Mouse (Mus musculus): ENCODE measurements around the gene Ero1lb. TPM values are rescaled to one million over a fixed set of nuclear protein-coding genes. Genes with fewer than 3 reads are reported as not detected.

The Ero1lb gene
- polyA plus RNA-seq, 1 experiment from 2014 or later, result 15.1 TPM

DNA sequence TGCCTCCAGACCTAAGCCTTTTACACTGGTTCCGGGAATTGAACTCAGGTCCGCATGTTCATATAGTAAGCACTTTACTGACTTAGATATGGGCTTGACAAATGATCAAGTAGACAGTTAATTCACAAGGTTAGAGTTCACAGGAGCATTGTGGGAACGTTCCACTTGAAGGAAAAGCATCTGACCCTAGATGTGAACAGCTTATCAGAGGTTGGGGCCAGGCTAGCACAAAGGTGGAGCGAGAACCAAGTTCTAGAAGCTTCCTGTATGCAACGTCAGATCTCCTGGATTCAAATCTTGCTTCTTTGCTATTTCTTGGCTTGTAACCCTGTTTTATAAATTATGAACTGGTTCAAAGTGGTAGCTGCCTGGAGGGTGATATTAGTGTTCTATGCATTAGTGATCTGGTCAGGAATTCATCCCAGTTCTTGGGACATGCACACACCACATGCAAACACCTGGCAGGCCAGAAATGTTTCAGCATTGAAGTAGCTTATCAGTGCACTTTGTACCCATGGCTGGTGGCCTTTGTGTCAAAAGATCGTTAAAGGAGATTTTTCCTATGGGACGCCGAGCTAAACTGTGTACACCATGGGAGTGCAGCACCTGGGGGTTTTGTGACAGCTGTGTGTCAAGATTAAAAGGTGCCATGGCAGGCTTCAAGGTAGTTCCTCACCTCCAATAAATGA lies 21.6 kb upstream of the Ero1lb start:
- Histone ChIP-seq H3K4me3 (no peak overlapping the region), H3K9ac (no peak overlapping the region), H3K4me2 (no peak overlapping the region), H3K27ac (no peak overlapping the region), H3K36me3 (no peaks in the 10 kb centered on the region), H3K4me1 (replicated peaks) (peaks cover 11% of the 10 kb centered on the region), H3K9me3 (no peaks in the 10 kb centered on the region), H3K27me3 (peaks cover 13% of the 10 kb centered on the region; the same call in 1 of the 2 replicates)
- 91% methylated on average over 8 of the region's 8 CpGs for WGBS
- ATAC-seq (ENCODE audit: low FRiP score), result no peak

DNA sequence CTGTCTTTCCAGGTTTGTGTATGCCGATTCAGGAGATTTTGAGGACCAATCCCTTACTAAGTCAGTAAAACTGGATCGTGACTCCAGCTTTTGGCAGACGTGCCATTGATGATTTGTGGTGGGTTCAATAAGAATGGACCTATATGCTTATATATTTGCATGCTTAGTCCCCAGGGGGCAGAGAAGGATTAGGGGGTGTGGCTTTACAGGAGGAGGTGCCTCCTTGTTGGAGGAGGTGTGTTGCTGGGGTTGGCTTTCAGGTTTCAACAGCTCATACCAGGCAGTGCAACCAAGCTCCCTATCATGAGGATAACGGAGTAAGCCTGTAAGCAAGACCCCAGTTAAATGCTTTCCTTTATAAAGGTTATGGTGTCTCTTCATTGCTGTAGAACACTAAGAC lies 11.5 kb upstream of the Ero1lb start:
- ATAC-seq (ENCODE audit: low FRiP score), result no peak
- H3K9me3 ChIP-seq, result no peaks in the 10 kb centered on the region
- no peak overlapping the region for H3K4me3 ChIP-seq
- no peaks in the 10 kb centered on the region for H3K27me3 ChIP-seq
- no peaks in the 10 kb centered on the region for H3K36me3 ChIP-seq
- no peak overlapping the region for H3K9ac ChIP-seq
- 72% methylated on average over 4 of the region's 4 CpGs for WGBS
- H3K4me2 ChIP-seq, result no peak overlapping the region
- no peaks in the 10 kb centered on the region for H3K4me1 ChIP-seq (replicated peaks)
- no peak overlapping the region for H3K27ac ChIP-seq

DNA sequence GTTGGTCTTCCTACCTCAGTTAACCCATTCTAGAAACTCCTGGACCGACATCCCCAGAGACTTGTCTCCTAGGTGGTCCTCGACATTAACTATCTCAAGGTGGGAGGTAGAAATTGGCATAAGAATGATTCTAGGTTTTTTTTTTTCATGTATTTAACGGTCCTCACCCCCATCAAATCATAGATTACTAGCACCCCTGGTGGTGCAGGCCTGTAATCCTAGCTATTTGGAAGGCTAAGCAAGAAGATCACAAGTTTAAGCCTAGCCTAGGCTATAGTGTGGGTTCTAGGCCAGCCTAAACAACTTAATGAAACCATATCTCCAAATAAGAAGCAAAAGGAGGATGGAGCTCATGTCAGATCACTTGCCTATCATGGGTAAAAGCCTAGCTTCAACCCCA lies 6.6 kb upstream of the Ero1lb start:
- WGBS, result 49% methylated on average over 3 of the region's 3 CpGs
- Histone ChIP-seq H3K4me3 (no peak overlapping the region), H3K27ac (no peak overlapping the region), H3K27me3 (no peaks in the 10 kb centered on the region), H3K36me3 (no peaks in the 10 kb centered on the region), H3K4me2 (no peak overlapping the region), H3K9me3 (no peaks in the 10 kb centered on the region), H3K9ac (no peak overlapping the region), H3K4me1 (replicated peaks) (no peaks in the 10 kb centered on the region)
- no peak for ATAC-seq (ENCODE audit: low FRiP score)

DNA sequence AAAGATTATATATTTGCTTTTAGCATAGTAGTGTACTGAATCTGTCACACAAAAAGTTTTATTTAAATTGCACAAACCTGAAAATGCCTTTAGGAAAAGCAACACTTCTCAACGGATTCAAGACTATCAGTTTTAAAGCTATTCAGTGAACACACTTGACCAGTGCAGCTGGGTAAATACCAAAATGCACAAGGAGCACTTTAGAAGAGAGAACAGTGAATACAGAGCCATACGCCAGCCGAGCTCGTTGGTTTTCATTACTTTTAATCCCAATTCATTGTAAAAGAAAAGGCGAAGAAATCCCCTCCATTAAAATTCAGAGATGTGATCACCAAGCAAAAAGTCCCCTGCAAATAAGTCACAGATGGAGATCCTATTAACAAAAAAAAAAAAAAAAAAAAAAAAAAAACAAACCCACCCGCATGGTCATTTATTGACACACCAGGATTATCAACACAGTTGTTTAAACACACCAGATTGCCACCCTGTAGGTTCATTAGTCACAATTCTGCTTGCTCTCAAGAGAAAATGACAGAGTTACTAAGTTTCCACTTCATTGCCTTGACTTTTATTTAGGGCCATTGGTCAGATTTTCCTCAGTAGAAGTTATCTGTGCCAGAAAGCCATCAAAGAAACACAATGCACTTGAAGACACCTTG lies 6.1 kb upstream of the Ero1lb start:
- Histone ChIP-seq H3K4me2 (no peak overlapping the region), H3K36me3 (no peaks in the 10 kb centered on the region), H3K9ac (no peak overlapping the region), H3K4me1 (replicated peaks) (no peaks in the 10 kb centered on the region), H3K4me3 (no peak overlapping the region), H3K9me3 (no peaks in the 10 kb centered on the region), H3K27me3 (no peaks in the 10 kb centered on the region), H3K27ac (no peak overlapping the region)
- no peak for ATAC-seq (ENCODE audit: low FRiP score)
- WGBS, result 66% methylated on average over 6 of the region's 6 CpGs

DNA sequence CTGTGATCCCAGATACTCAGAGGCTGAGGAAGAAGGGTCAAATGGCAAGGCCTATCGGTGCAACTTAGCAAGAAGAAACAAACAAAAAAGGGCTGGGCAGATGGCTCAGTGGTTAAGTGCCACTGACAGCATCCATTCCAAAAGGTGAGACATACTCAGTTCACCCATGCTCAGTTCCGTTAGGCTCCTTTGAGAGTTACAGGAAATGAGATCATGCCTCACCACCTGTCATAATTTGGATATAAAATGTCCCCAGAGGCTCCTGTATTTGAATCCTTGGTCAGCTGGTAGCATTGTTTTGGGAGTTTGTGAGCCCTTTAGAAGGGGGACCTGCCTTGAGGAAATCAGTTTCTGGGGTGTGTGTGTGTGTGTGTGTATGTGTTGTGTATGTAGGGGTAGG lies 3.9 kb upstream of the Ero1lb start:
- no peaks in the 10 kb centered on the region for H3K27me3 ChIP-seq
- no peaks in the 10 kb centered on the region for H3K36me3 ChIP-seq
- no peak overlapping the region for H3K4me3 ChIP-seq
- no peaks in the 10 kb centered on the region for H3K9me3 ChIP-seq
- H3K9ac ChIP-seq, result no peak overlapping the region
- WGBS, result 78% methylated on average over 2 of the region's 2 CpGs
- no peak overlapping the region for H3K4me2 ChIP-seq
- H3K4me1 ChIP-seq (replicated peaks), result peaks cover 9% of the 10 kb centered on the region
- no peak for ATAC-seq (ENCODE audit: low FRiP score)
- no peak overlapping the region for H3K27ac ChIP-seq

DNA sequence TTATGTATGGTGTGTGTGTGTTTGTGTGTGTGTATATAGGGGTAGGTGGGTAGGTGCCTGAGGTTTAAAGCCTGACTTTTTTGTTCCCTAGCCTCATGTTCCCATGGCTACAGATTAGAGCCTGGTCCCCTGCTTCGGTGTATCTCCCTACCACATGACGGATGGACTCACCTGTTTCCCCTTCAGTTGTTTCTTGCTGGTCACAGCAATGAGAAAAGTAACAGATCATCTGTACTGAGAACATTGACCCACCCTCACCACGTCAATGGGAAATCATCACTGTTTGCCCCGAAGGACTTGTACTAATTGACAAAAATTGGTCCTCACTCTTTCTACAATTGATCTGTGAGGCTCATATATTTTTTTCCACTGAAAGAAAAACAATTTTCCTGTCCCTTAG lies 3.4 kb upstream of the Ero1lb start:
- Histone ChIP-seq H3K36me3 (no peaks in the 10 kb centered on the region), H3K4me3 (no peak overlapping the region), H3K27me3 (no peaks in the 10 kb centered on the region), H3K9me3 (no peaks in the 10 kb centered on the region), H3K4me2 (no peak overlapping the region), H3K9ac (no peak overlapping the region), H3K27ac (no peak overlapping the region), H3K4me1 (replicated peaks) (peaks cover 15% of the 10 kb centered on the region)
- WGBS, result 80% methylated on average over 4 of the region's 4 CpGs
- no peak for ATAC-seq (ENCODE audit: low FRiP score)

DNA sequence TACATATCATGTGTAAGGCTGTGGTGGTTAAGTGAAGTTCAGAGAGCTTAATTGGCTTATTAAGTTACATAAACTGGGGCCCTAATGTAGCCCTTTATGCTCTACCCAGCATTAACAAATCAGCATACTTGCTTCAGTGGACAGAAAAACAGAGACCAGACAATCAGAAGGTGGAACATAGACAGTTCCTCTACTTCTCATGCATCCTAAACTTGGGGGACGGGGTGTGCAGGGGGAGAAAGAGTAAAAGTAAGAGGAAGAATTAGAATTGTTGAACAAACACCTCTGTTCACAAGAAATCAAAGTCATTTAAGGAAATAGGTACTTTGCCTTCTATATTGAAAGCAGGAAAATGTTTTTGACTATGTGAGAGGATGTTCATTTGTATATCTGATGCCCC lies 2.3 kb downstream of the Ero1lb start:
- H3K4me2 ChIP-seq, result no peak overlapping the region
- no peaks in the 10 kb centered on the region for H3K9me3 ChIP-seq
- 88% methylated on average over 1 of the region's 1 CpGs for WGBS
- H3K27ac ChIP-seq, result no peak overlapping the region
- peaks cover 15% of the 10 kb centered on the region for H3K4me1 ChIP-seq (replicated peaks)
- no peaks in the 10 kb centered on the region for H3K36me3 ChIP-seq
- no peak overlapping the region for H3K4me3 ChIP-seq
- ATAC-seq (ENCODE audit: low FRiP score), result no peak
- H3K27me3 ChIP-seq, result no peaks in the 10 kb centered on the region
- H3K9ac ChIP-seq, result no peak overlapping the region

DNA sequence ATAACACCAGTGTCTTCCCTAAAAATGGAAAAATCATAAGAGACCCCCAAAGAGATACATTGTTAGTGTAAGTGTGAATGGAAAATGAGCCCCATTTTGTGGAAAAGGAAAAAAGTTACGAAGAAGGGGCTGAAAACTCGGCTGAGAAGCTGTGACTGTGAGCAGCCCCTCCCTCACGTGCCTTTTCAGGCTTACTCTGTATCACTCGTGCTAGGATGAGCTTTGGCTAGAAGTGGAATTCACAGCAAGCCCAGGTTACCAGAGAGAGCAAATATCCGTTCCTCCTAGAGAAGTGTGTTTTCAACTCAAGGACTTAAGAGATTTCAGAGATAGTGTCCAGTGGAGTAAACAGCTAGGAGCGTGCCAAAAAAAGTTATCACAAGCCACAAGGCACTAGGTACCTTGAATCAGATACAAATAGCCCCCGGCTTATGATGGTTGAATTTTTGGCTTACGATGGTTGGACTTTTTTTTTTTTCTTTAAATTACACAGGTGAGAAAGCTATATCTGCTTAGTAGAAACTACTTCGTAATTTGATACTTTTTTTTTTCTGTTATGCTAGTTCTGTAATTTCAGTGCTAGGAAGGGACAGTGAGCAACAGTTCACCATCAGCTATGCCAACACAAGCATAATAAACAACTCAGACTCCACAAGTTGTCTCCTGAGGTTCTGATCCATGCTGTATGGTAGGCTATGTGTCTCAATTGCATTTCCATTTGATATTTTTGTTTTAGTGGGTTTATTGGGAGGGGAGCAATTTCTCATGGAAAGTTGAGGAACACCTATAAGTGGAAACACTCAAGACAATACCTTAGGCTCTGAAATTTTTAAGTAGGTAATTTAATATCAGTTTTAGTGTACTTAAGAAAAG lies 3.2 kb downstream of the Ero1lb start:
- ATAC-seq (ENCODE audit: low FRiP score), result no peak
- WGBS, result 76% methylated on average over 9 of the region's 9 CpGs

DNA sequence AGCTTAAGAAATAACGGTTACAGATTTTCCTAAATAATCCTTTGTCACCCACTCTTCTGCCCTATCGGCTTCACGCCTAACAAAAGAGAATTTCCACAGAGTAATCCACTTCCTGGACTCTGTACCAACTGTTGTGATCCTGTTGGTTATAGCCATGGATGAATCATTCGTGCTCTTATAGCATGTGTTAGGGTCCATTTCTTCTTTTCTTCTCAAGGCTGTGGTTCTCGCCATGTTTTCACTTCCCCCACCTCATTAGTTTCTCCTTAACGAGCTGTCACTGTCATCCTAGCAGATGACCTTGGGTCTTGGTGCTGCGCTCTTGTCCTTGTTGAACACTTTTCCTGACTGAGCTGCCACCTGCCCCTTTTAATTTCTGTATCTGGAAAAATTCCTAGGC lies 4.1 kb downstream of the Ero1lb start:
- no peak for ATAC-seq (ENCODE audit: low FRiP score)
- Histone ChIP-seq H3K9me3 (no peaks in the 10 kb centered on the region), H3K4me1 (replicated peaks) (peaks cover 15% of the 10 kb centered on the region), H3K4me3 (no peak overlapping the region), H3K27ac (no peak overlapping the region), H3K4me2 (no peak overlapping the region), H3K36me3 (no peaks in the 10 kb centered on the region), H3K9ac (no peak overlapping the region), H3K27me3 (no peaks in the 10 kb centered on the region)
- 85% methylated on average over 7 of the region's 7 CpGs for WGBS

More for the DNA sequence above, 3.2 kb downstream of the Ero1lb start:
- Histone ChIP-seq H3K27ac (no peak overlapping the region), H3K9me3 (no peaks in the 10 kb centered on the region), H3K9ac (no peak overlapping the region), H3K27me3 (no peaks in the 10 kb centered on the region), H3K4me1 (replicated peaks) (peaks cover 15% of the 10 kb centered on the region), H3K4me2 (no peak overlapping the region), H3K4me3 (no peak overlapping the region), H3K36me3 (no peaks in the 10 kb centered on the region)

DNA sequence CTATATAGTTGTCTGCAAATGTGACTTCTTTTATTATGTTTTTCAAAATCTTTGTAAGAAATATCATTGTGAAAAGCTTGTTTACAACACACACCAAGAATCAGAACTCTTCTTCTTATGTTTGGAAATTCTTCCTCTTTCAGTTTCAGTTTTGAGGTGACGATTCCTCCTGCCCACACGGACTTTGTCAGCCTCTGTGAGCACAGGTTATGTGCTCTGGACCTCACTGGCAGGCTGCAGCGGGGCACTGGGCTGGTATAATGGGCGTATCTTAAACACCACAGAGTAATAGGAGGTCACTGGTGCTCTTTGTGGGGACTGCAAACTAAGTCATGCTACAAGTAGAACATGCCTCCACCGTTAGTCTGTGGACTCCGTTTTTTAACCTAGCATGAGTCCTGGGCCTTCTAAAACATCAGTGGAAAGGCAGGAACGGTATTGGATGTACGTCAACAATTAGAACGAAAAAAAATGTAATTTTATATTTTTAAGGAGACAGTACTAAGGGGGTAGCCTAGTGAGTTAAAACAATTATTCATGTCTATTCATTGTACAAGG lies 9.4 kb downstream of the Ero1lb start:
- 89% methylated on average over 9 of the region's 9 CpGs for WGBS
- Histone ChIP-seq H3K9me3 (no peaks in the 10 kb centered on the region), H3K4me1 (replicated peaks) (no peaks in the 10 kb centered on the region), H3K36me3 (no peaks in the 10 kb centered on the region), H3K27ac (no peak overlapping the region), H3K27me3 (no peaks in the 10 kb centered on the region), H3K4me2 (no peak overlapping the region), H3K4me3 (no peak overlapping the region), H3K9ac (no peak overlapping the region)
- no peak for ATAC-seq (ENCODE audit: low FRiP score)

DNA sequence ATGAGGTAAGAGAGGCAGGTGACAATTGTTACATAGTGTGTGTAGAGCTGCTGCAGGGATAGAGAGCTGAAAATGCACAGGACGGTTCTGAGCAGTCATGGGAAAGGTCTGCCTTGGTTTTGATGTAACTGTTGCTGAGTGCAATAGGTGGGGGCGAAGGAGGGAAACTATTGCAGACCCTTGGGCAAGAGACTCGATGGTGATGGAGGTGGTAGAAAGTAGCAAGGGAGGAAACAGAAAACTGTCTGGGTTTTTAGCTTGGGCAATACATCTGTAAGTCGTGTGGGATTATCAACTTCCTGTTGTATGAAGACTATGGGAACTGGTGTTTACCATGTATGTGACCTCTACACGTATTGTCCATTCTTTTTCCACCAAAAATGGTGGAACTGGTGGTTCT lies 12.5 kb downstream of the Ero1lb start:
- no peak for ATAC-seq (ENCODE audit: low FRiP score)
- Histone ChIP-seq H3K4me2 (no peak overlapping the region), H3K4me1 (replicated peaks) (no peaks in the 10 kb centered on the region), H3K27me3 (no peaks in the 10 kb centered on the region), H3K27ac (no peak overlapping the region), H3K9me3 (no peaks in the 10 kb centered on the region), H3K4me3 (no peak overlapping the region), H3K36me3 (no peaks in the 10 kb centered on the region), H3K9ac (no peak overlapping the region)
- 92% methylated on average over 5 of the region's 5 CpGs for WGBS

DNA sequence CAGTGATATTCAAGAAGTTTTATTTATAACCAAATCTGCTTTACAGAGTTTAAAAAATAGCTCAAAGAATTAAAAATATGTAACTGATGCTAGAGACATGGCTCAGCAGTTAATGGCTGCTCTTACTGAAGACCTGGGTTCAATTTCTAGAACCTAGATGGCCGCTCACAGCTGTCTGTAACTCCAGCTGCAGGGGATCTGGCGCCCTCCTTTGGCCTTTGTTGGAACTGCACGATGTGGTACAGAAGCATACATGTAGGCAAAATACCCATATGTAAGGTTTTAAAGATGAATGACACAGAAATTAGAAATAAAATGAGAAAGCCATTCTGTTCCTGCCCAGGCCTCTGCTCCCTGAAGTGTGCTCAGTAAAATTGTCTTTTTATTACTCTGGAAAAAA lies 23.3 kb downstream of the Ero1lb start:
- no peak overlapping the region for H3K9ac ChIP-seq
- no peaks in the 10 kb centered on the region for H3K4me1 ChIP-seq (replicated peaks)
- H3K36me3 ChIP-seq, result peaks cover 7% of the 10 kb centered on the region
- no peaks in the 10 kb centered on the region for H3K9me3 ChIP-seq
- H3K4me3 ChIP-seq, result no peak overlapping the region
- no peak for ATAC-seq (ENCODE audit: low FRiP score)
- no peaks in the 10 kb centered on the region for H3K27me3 ChIP-seq
- 6% methylated on average over 3 of the region's 3 CpGs for WGBS
- H3K4me2 ChIP-seq, result no peak overlapping the region
- no peak overlapping the region for H3K27ac ChIP-seq

Measured in hindbrain, embryonic 13.5 days (tissue).